Mouse (Mus musculus): ENCODE results near the gene Lca5. TPM values are rescaled to one million over a fixed set of nuclear protein-coding genes. Genes with fewer than 3 reads are reported as not detected.

Gene Lca5
- total RNA-seq, 2 experiments from 2014 or later = 16.8 to 20.6 TPM

DNA sequence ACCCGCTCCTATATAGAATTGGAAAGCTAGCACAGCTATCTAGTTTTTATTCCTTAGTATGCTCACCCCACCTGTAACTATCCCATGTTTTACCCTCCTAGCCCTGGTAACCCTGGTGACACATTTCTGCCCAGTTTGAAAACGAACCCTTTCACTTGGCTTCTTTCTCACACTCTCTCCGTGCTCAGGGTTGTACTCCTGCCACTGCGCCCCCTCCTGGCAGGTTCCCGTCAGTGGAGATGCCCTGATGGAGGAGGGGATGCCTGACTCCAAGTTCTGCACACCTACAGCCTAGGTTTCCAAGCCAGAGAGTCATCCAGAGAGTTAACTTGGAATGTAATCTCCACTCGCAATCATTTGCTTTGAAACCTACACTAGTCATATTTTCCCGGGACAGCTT is 7.3 kb downstream of the Lca5 start:
- peak in 1 of 2 experiments; percentile 33 for DNase-seq (ENCODE audit: low spot score in 2 of 2)
- no peak overlapping the region for H3K27ac ChIP-seq
- H3K4me3 ChIP-seq = no peak overlapping the region
- peak; percentile 72 for TF ChIP-seq CTCF (conservative IDR thresholded peaks at IDR 0.05)

GRCm38 (mm10) chr9:83427926-83428325 is 13.0 kb downstream of the Lca5 start:
- Histone ChIP-seq H3K27ac (no peak overlapping the region), H3K4me3 (no peak overlapping the region)
- TF ChIP-seq CTCF (conservative IDR thresholded peaks at IDR 0.05) = no peak
- DNase-seq (ENCODE audit: low spot score in 2 of 2) = no peak

DNA sequence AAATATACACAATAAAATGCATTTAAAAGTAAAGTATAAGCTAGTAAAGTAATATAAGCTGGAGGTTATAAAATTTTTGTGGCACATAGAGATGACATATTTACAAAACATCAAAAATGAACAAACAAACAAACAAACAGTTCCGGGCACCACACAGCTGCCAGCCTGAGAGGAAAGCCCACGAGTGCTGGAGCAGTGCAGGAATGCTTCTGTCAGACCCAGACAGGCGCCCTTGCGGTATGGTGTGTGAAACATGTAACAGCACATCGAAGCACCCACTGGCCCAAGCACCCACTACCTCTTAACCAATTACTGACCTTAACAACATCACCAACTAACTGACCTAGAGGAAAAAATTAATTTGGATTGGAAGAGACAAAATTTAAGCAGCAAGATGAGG is 22.0 kb downstream of the Lca5 start:
- no peak overlapping the region for H3K4me3 ChIP-seq
- no peak overlapping the region for H3K27ac ChIP-seq
- no peak for TF ChIP-seq CTCF (conservative IDR thresholded peaks at IDR 0.05)
- no peak for DNase-seq (ENCODE audit: low spot score in 2 of 2)

DNA sequence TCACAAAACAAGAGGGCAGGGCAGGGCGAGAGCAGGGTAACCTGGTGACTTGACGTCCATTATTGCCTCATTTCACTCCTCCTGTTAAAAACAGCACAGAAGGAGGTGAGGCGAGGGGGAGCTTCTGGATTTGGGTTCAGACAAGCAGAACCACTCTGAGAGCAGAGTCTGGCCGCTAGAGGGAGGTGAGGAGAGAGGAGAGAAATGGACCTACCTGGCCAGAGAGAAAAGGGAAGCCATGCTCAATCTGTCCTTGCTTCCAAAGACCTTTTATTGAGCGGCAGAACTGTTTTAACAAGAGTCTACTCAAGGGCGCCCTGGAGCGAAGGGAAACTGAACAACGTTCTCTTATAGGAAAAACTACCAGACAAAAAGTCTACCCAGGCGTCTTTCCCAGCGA is 27.9 kb downstream of the Lca5 start:
- peak; percentile 64 for TF ChIP-seq CTCF (conservative IDR thresholded peaks at IDR 0.05)
- H3K4me3 ChIP-seq = no peak overlapping the region
- DNase-seq (ENCODE audit: low spot score in 2 of 2) = no peak

DNA sequence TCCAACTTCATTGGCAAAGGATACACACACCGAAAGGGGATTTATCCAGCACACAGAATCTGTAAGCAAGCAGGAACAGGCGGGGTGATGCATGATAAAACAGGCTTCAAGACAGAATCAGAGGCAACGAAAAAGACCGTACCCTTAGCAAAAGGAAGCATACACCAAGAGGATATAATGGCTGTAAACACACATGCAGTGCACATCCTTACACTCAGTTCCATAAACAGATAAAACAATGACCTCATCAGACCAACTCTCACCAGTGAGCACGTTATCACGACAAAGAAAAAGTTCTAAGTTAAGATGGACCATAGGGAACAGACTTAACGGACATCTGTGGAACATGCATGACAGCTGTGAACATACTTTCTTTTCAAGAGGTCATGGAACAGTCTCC is 35.8 kb downstream of the Lca5 start:
- TF ChIP-seq CTCF (conservative IDR thresholded peaks at IDR 0.05) = no peak
- DNase-seq (ENCODE audit: low spot score in 2 of 2) = no peak
- H3K4me3 ChIP-seq = no peak overlapping the region
- H3K27ac ChIP-seq = no peak overlapping the region

More for the DNA sequence above, 27.9 kb downstream of the Lca5 start:
- no peak overlapping the region for H3K27ac ChIP-seq

- TF ChIP-seq CTCF (conservative IDR thresholded peaks at IDR 0.05) = no peak
- Histone ChIP-seq H3K27ac (no peak overlapping the region), H3K4me3 (no peak overlapping the region)
- DNase-seq (ENCODE audit: low spot score in 2 of 2) = no peak
Observed at GRCm38 (mm10) chr9:83400783-83401182, 40.1 kb downstream of the Lca5 start.

- Histone ChIP-seq H3K27ac (no peak overlapping the region; the same call in 1 of the 2 replicates), H3K4me3 (no peak overlapping the region)
- no peak for TF ChIP-seq CTCF (conservative IDR thresholded peaks at IDR 0.05)
- DNase-seq (ENCODE audit: low spot score in 2 of 2) = no peak
Observed at GRCm38 (mm10) chr9:83399414-83399813, 41.5 kb downstream of the Lca5 start.

- Histone ChIP-seq H3K4me3 (no peak overlapping the region), H3K27ac (no peak overlapping the region)
- DNase-seq (ENCODE audit: low spot score in 2 of 2) = no peak
- no peak for TF ChIP-seq CTCF (conservative IDR thresholded peaks at IDR 0.05)
Observed at GRCm38 (mm10) chr9:83398260-83398659, 42.7 kb downstream of the Lca5 start.

DNA sequence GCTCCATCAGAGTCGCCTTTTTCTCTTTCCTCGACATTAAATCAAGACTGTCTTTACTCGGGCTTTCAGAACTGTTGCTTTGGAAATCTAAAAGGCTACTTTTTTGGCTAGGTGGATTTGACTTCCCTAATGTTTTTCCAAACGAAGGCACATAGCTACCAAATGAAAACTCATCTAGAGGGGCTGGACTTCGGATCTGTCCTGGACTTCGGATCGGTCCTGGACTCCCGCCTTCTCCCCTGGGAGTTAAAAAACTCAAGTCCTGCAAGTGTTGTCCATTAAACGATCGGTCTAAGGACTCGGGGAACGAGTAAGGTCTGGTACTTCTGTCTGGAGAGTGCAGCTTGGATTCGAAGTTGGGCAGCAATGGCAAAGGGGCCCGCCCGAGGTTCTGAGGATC is 45.5 kb downstream of the Lca5 start:
- no peak for TF ChIP-seq CTCF (conservative IDR thresholded peaks at IDR 0.05)
- DNase-seq (ENCODE audit: low spot score in 2 of 2) = no peak
- Histone ChIP-seq H3K4me3 (no peak overlapping the region), H3K27ac (no peak overlapping the region)

- Histone ChIP-seq H3K27ac (no peak overlapping the region), H3K4me3 (no peak overlapping the region)
- TF ChIP-seq CTCF (conservative IDR thresholded peaks at IDR 0.05) = no peak
- no peak for DNase-seq (ENCODE audit: low spot score in 2 of 2)
Observed at GRCm38 (mm10) chr9:83391996-83392395, 48.9 kb downstream of the Lca5 start.

- DNase-seq (ENCODE audit: low spot score in 2 of 2) = no peak
- no peak overlapping the region for H3K4me3 ChIP-seq
- TF ChIP-seq CTCF (conservative IDR thresholded peaks at IDR 0.05) = no peak
- H3K27ac ChIP-seq = no peak overlapping the region
Observed at GRCm38 (mm10) chr9:83389570-83389969, 51.4 kb downstream of the Lca5 start.

DNA sequence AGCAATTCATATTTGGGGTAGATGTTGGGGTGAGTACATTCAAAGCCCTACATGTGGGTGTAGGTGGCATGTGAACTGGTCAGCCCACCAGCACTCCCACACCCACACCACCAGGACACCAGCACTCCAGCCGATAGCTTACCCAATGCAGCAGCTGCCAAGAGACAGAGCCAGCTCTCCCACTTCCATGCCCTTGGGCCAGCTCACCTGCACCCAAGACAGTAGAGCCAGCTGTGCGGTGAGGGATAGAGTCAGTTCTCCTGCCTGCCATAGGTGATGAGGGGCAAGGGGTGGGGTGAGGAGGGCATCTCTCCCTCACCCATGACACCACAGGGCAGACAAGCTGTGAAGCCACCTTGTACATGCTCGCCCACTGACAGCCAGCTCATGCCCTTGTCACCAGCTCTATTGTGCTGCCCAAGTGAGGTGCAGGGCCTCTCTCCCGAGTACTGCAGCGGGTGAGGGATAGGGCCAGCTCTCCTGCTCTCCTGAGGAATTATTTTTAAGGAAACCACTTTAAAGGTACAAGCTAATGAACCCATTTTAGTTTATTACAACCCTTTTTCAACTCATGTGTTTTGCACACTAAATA is 54.6 kb downstream of the Lca5 start:
- DNase-seq (ENCODE audit: low spot score in 2 of 2) = no peak
- no peak for TF ChIP-seq CTCF (conservative IDR thresholded peaks at IDR 0.05)
- Histone ChIP-seq H3K27ac (peak overlapping the region; percentile 36; the same call in 1 of the 2 replicates), H3K4me3 (no peak overlapping the region)

DNA sequence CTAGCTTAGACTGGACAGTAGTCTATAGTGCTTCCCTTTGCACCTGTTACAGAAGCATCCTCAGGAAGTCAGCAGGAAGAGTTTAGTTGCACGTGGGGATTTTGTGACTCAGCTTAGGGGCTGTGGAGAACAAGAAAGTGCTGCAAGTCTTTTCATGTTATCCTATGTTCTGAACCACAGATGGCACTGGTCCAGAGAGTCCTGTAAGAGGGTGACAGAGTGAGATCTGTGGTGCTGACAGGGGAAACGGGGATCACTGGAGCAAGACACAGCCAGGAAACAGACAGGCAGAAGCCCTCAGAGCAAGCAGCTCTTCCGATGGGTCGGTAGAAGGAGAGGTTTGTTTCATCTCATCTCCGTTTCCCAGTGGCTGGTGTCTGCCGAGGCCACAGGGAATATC is 55.6 kb downstream of the Lca5 start:
- H3K4me3 ChIP-seq = no peak overlapping the region
- no peak for DNase-seq (ENCODE audit: low spot score in 2 of 2)
- TF ChIP-seq CTCF (conservative IDR thresholded peaks at IDR 0.05) = no peak
- H3K27ac ChIP-seq = no peak overlapping the region

DNA sequence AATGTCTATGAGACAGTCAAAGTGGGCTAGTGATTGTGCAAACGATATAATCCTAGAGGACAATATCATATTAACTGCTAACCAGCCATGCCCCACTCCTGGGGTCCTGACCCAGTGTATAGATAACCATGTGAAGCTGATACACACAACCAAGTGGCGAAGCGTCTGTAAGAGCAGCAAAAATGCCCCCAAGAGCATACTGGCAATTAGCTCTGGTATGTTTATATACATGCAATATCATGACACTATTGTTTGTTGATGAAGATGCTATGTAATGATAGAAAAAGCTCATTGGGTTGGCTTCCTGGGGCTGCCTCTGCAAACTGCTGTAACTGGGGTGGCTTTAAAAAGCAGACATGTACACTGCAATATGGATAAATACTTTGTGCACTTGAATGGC is 57.7 kb downstream of the Lca5 start:
- Histone ChIP-seq H3K4me3 (no peak overlapping the region), H3K27ac (no peak overlapping the region)
- no peak for DNase-seq (ENCODE audit: low spot score in 2 of 2)
- no peak for TF ChIP-seq CTCF (conservative IDR thresholded peaks at IDR 0.05)

- peak; percentile 71 for TF ChIP-seq CTCF (conservative IDR thresholded peaks at IDR 0.05)
- no peak overlapping the region for H3K4me3 ChIP-seq
- H3K27ac ChIP-seq = no peak overlapping the region
- DNase-seq (ENCODE audit: low spot score in 2 of 2) = no peak
Observed at GRCm38 (mm10) chr9:83382775-83383174, 58.2 kb downstream of the Lca5 start.
